Mouse (Mus musculus) central nervous system, embryonic 18 days (tissue): ENCODE results near the gene Pex11g. TPM values are rescaled to one million over a fixed set of nuclear protein-coding genes. Genes with fewer than 3 reads are reported as not detected.

ENCODE experiments used
- polyA plus RNA-seq: library from polyadenylated mRNA; depleted of rRNA; stranded (reverse); fragments of >200 nt; gene quantifications from 2 replicates; pipeline ENCODE4 v1.2.3, GENCODE M21; 2012; rRNA removed

Pex11g gene
- 2.4 and 2.9 TPM in 2 replicates for polyA plus RNA-seq

DNA sequence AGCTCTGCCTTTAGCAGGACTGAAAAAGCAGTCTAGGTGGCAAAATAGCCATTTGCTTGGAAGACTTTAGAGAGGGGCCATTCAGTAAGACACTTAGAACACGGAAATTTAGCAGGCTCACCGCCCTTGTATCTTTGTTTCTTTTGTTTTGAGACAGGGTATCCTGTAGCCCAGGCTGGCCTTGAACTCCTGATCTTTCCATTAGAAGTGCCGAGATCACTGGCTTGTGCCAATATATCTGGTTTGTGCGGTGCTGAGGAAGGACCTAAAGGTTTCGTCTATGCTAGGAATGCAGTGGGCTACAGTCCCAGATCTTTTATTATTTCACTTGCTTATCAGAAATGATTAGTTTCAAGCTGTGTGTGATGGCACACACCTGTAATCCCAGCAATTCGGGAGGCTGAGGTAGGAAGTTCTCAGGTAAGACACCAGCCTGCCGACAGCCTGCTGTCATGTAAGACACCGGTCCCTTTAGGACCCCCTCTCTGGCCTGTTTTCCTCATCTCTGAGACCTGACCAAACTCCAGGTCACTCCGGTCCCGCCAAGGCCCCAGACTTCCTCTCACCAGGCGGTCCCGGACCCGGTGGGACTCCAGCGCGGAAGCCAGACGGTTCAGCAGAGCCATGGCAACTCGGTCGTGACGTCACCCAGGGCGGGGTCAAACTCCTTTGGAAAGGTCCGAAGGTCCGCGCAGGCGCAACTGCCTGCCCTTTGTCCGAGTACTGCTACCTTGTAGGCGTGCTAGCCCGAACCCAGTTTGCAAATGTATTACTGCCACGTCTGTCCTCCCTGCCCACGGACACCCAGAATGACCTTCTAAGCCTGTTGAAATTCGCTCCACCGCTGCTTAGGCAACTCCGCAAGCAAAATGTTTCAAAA lies at the start of gene Pex11g:
Gene Pex11g (minus strand): TSS at position 675 of the 880 bp plus-strand sequence.

DNA sequence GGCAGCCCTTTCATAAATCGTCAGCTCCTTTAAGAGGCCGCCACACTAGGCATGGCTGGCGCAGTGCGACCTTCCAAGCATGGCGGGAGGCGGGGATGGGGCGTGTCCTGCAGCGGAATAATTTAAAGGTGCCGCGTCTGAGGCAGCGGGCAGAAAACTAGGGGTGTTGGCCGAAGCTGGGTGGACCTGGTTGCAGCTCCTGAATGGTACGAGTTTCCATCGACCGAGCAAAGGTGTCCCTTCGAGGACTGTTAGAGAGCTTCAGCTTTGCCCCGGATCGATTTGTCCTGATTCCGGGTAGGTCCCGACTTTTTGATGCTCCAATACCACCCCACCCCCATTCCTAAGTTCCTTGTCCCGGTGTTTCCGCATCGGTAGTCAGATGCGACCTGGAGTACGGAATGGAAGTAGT lies 47.8 kb upstream of the Pex11g start, which contains the start of gene Pnpla6:
Gene Pnpla6 (plus strand): TSS at position 125 of the 412 bp plus-strand sequence.

DNA sequence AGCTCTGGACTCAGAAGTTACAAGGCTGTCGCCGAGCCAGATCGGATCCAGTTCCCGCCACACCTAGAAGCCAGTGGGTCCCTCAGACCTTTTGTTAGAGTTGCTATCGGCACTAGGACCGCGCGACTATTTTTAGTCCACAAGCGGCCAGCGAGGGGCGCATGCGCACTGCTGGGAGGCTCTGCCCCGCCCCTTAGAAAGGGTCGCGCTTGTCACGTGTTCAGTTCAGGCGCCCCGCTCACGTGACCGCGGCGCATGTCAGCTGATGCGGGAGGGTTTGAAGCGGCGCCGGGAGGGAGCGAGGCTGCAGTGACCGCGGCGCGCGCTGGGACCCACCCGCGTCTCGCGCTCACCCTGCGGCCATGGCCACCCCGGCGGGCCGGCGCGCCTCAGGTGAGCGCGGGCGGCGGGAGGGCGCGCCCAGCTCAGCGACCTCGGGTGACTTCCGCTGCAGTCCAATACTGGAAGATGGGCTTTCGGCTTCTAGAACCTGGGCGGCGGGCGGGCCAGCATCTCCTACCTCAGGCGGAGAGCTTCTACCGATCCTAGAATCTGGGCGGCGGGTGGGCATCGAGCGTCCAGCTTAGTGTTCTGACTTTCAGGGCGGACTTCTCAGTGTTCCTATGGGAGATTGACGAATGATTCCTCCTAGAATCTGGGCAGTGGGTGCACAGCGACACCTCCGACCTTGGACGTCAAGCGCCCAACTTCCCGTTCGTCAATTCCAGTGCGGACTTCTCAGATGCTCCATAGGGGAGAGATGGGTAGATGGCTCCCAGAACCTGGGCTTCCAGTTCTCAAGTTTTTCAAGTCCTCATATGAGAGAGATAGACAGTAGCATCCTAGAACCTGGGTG lies 33.0 kb upstream of the Pex11g start, which contains the start of gene Mcoln1:
Gene Mcoln1 (plus strand): TSS at position 223 of the 856 bp plus-strand sequence.

DNA sequence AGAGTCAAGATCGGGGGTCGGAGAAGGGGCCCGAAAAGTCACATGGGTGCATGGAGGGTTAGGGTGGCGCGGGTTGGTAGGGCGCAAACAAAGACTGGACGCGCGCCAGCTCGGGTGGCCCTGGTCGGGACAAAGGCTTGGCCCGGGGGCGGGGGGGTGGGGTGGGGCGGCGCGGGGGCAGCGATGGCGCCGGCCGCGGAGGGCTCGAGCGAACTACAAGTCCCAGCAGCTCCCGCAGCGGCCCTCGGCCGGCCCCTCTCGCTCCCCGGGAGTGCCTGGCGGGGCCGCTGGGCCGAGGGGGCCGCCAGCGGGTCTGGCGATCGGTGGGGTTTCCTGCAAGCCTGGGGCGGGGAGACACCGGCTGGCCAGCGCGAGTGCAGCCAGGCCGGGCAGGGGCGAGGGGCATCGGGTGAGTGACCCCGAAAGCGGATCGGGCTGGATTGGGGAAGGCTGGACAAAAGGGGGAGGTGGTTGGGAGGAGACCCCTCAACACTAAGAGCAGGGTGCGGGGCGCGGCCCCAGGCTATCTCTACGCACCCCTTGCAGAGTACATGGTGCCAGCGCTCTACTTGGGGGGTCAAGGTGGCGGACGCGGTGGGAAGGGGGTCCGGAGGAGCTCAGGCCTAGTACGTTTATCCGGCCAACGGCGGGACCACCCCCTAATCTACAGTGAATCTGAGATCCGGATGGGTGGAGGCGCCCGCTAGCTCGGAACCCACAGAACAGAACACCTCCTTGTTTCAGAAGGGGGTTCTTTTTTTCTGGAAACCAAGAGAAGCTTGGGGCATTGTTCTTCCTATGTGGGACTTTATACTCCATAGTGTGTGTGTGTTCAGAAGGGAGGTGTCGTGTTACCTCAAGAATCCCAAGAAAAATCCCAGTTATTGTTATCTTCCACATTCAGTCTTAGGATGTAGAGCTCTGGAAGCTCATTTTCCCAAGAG lies 25.7 kb upstream of the Pex11g start, which contains the start of gene Zfp358:
Gene Zfp358 (plus strand): TSS at position 238 of the 944 bp plus-strand sequence.

DNA sequence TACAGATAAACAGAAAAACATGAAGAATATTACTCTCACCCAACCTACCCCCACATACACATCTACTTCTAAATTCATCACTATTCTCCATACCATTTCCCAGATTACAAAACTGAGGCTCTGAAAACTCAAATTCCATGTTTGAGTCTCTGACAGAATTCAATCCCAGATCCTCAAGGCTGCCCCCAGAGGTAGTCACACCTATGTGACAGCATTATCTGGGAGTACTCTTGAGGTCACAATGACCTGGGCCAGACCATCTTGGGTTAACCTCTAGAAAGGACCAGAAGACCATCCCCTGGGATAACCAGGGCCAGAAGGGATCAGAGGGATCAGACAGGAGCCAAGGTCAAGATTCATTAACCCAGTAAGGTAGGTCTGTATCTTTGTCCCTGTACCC lies 3.1 kb upstream of the Pex11g start, which contains the start of gene Tex45:
Gene Tex45 (plus strand): TSS at position 301 of the 400 bp plus-strand sequence.

Other genes starting within 250 kb of the Pex11g start
- 16.6 and 18.2 TPM in 2 replicates for gene Insr, start 188.1 kb downstream of the Pex11g start, polyA plus RNA-seq
- 0.03 and 0.09 TPM in 2 replicates for gene A430078G23Rik, start 114.3 kb downstream of the Pex11g start, polyA plus RNA-seq
- 27.8 and 29.3 TPM in 2 replicates for gene Arhgef18, start 74.7 kb downstream of the Pex11g start, polyA plus RNA-seq
- 0.58 and 0.62 TPM in 2 replicates for gene Tex45, start 3.2 kb upstream of the Pex11g start, polyA plus RNA-seq
- 74.2 and 92.5 TPM in 2 replicates for gene Zfp358, start 25.5 kb upstream of the Pex11g start, polyA plus RNA-seq
- 236 and 248 TPM in 2 replicates for gene Mcoln1, start 32.8 kb upstream of the Pex11g start, polyA plus RNA-seq
- gene Pnpla6, start 47.7 kb upstream of the Pex11g start, polyA plus RNA-seq: 59.1 and 61.3 TPM in 2 replicates
- gene C330021F23Rik, start 100.3 kb upstream of the Pex11g start, polyA plus RNA-seq: 0.26 and 0.55 TPM in 2 replicates
- gene Camsap3, start 119.6 kb upstream of the Pex11g start, polyA plus RNA-seq: 72.3 and 75.4 TPM in 2 replicates
- 63.3 and 64.9 TPM in 2 replicates for gene Xab2, start 153.6 kb upstream of the Pex11g start, polyA plus RNA-seq
- gene Pet100, start 153.9 kb upstream of the Pex11g start, polyA plus RNA-seq: 49.0 and 56.9 TPM in 2 replicates
- 1.1 and 17.6 TPM in 2 replicates for gene Pcp2, start 157.9 kb upstream of the Pex11g start, polyA plus RNA-seq
- gene Stxbp2, start 163.3 kb upstream of the Pex11g start, polyA plus RNA-seq: 209 and 221 TPM in 2 replicates
- gene Retn, start 188.1 kb upstream of the Pex11g start, polyA plus RNA-seq: 0.95 and 1.3 TPM in 2 replicates
- 0.27 and 0.28 TPM in 2 replicates for gene Mcemp1, start 198.1 kb upstream of the Pex11g start, polyA plus RNA-seq
- 11.2 and 13.3 TPM in 2 replicates for gene Fcor, start 204.7 kb upstream of the Pex11g start, polyA plus RNA-seq
- 61.4 and 63.1 TPM in 2 replicates for gene Trappc5, start 208.6 kb upstream of the Pex11g start, polyA plus RNA-seq
- 0.03 TPM in 1 of 2 replicates, not detected in the other for gene Fcer2a, start 226.5 kb upstream of the Pex11g start, polyA plus RNA-seq